Mouse (Mus musculus) liver, adult 2 months (tissue): Measurements from ENCODE around the gene Mrps6. TPM values are rescaled to one million over a fixed set of nuclear protein-coding genes. Genes with fewer than 3 reads are reported as not detected.

Experiments used
- DNase-seq: peaks from one replicate; pipeline ENCODE4 v3.0.0-alpha.2; 2011; ENCODE audit warnings: low read depth, low spot score; ENCODE audit errors: extremely low read depth
- H3K27ac ChIP-seq: fragments of 200-500 bp; replicated peaks from 2 replicates; pipeline ENCODE4 v1.5.1; 2012; ENCODE audit warnings: low read depth, mild to moderate bottlenecking, control low read depth, inconsistent platforms, low read length; ENCODE audit not compliant: insufficient read depth
- H3K27me3 ChIP-seq: fragments of 200-500 bp; 2 replicates; pipeline ENCODE4 v1.6.1; 2012; ENCODE audit warnings: mild to moderate bottlenecking, moderate library complexity, low read length, inconsistent platforms; ENCODE audit not compliant: control insufficient read depth, insufficient read depth
- H3K36me3 ChIP-seq: fragments of 200-500 bp; 2 replicates; pipeline ENCODE4 v1.6.1; 2012; ENCODE audit warnings: low read length, inconsistent platforms; ENCODE audit not compliant: control insufficient read depth, insufficient read depth
- H3K4me1 ChIP-seq: fragments of 200-500 bp; 2 replicates; pipeline ENCODE4 v1.6.1; 2011; ENCODE audit warnings: low read length; ENCODE audit not compliant: control insufficient read depth, insufficient read depth
- H3K4me3 ChIP-seq: fragments of 200-500 bp; 2 replicates; pipeline ENCODE4 v1.5.1; 2011; ENCODE audit warnings: low read depth, mild to moderate bottlenecking, control low read depth, low read length, moderate library complexity; ENCODE audit not compliant: insufficient read depth
- H3K79me2 ChIP-seq: fragments of 200-500 bp; 2 replicates; pipeline ENCODE4 v1.6.1; 2012; ENCODE audit warnings: inconsistent platforms, mild to moderate bottlenecking, low read length, moderate library complexity; ENCODE audit not compliant: control insufficient read depth, insufficient read depth
- H3K9ac ChIP-seq: fragments of 200-500 bp; 2 replicates; pipeline ENCODE4 v1.6.1; 2012; ENCODE audit warnings: low read depth, mild to moderate bottlenecking, control low read depth, inconsistent platforms, low read length
- CTCF ChIP-seq: fragments of 200-500 bp; IDR thresholded peaks from 2 replicates; pipeline ENCODE4 v1.5.1; 2011; ENCODE audit warnings: low read depth, low read length, control low read depth
- POLR2A ChIP-seq: fragments of 200-500 bp; IDR thresholded peaks from 2 replicates; pipeline ENCODE4 v1.6.1; 2011; ENCODE audit warnings: low read length, control low read depth; ENCODE audit not compliant: insufficient read depth; ENCODE audit errors: extremely low read depth
- WGBS: fragments of 180-500 bp; shearing (Covaris S2); methylation state at CpG from one replicate; pipeline ENCODE4 v1.1.7; 2018; 5-methylcytosine and 5-hydroxymethylcytosine counted together
- polyA plus RNA-seq: library from polyadenylated mRNA; depleted of rRNA; stranded (reverse); fragments of >200 nt; gene quantifications from 2 replicates; pipeline ENCODE4 v1.2.3, GENCODE M21; 2012
- total RNA-seq: library from RNA; depleted of rRNA; stranded (reverse); fragments of >200 nt; gene quantifications from 2 replicates; pipeline ENCODE4 v1.2.3, GENCODE M21; 2014

Mrps6 gene
- total and polyA plus RNA-seq, 2 experiments = 6.1 to 11.7 TPM

- H3K36me3 ChIP-seq = no peaks in the 10 kb centered on the region
- H3K4me1 ChIP-seq = no peaks in the 10 kb centered on the region
- no peak overlapping the region for H3K9ac ChIP-seq
- 70% methylated on average over 20 of the region's 20 CpGs for WGBS
- TF ChIP-seq CTCF = no peak
- H3K4me3 ChIP-seq = no peak overlapping the region
- H3K27ac ChIP-seq = no peak overlapping the region
- no peak for DNase-seq
- no peaks in the 10 kb centered on the region for H3K27me3 ChIP-seq
- no peaks in the 10 kb centered on the region for H3K79me2 ChIP-seq
Measured at GRCm38 (mm10) chr16:92022494-92023283, 35.4 kb upstream of the Mrps6 start.

GRCm38 (mm10) chr16:92033286-92033685 is 24.8 kb upstream of the Mrps6 start:
- no peaks in the 10 kb centered on the region for H3K36me3 ChIP-seq
- no peak overlapping the region for H3K4me3 ChIP-seq
- WGBS = 80% methylated on average over 3 of the region's 3 CpGs
- TF ChIP-seq POLR2A (no peak), CTCF (no peak)
- DNase-seq = no peak
- no peaks in the 10 kb centered on the region for H3K79me2 ChIP-seq
- H3K27me3 ChIP-seq = no peaks in the 10 kb centered on the region
- no peaks in the 10 kb centered on the region for H3K4me1 ChIP-seq
- no peak overlapping the region for H3K9ac ChIP-seq
- H3K27ac ChIP-seq = no peak overlapping the region

GRCm38 (mm10) chr16:92034676-92035075 is 23.4 kb upstream of the Mrps6 start:
- DNase-seq = no peak
- Histone ChIP-seq H3K36me3 (no peaks in the 10 kb centered on the region), H3K4me1 (no peaks in the 10 kb centered on the region), H3K27me3 (no peaks in the 10 kb centered on the region), H3K27ac (no peak overlapping the region), H3K79me2 (no peaks in the 10 kb centered on the region), H3K4me3 (no peak overlapping the region), H3K9ac (no peak overlapping the region)
- TF ChIP-seq POLR2A (no peak), CTCF (no peak)
- WGBS = 79% methylated on average over 5 of the region's 5 CpGs

GRCm38 (mm10) chr16:92036701-92037100 is 21.4 kb upstream of the Mrps6 start:
- no peaks in the 10 kb centered on the region for H3K36me3 ChIP-seq
- no peaks in the 10 kb centered on the region for H3K79me2 ChIP-seq
- no peak overlapping the region for H3K9ac ChIP-seq
- no peak overlapping the region for H3K4me3 ChIP-seq
- 71% methylated on average over 8 of the region's 8 CpGs for WGBS
- no peak for DNase-seq
- no peaks in the 10 kb centered on the region for H3K27me3 ChIP-seq
- TF ChIP-seq CTCF (no peak), POLR2A (no peak)
- H3K4me1 ChIP-seq = no peaks in the 10 kb centered on the region
- no peak overlapping the region for H3K27ac ChIP-seq

GRCm38 (mm10) chr16:92037891-92038607 is 20.0 kb upstream of the Mrps6 start:
- no peaks in the 10 kb centered on the region for H3K79me2 ChIP-seq
- H3K27me3 ChIP-seq = no peaks in the 10 kb centered on the region
- no peak for TF ChIP-seq CTCF
- no peak overlapping the region for H3K9ac ChIP-seq
- H3K36me3 ChIP-seq = no peaks in the 10 kb centered on the region
- H3K4me3 ChIP-seq = no peak overlapping the region
- no peak for DNase-seq
- H3K27ac ChIP-seq = no peak overlapping the region
- no peaks in the 10 kb centered on the region for H3K4me1 ChIP-seq
- 71% methylated on average over 21 of the region's 21 CpGs for WGBS

GRCm38 (mm10) chr16:92039421-92039820 is 18.6 kb upstream of the Mrps6 start:
- no peaks in the 10 kb centered on the region for H3K4me1 ChIP-seq
- no peak overlapping the region for H3K4me3 ChIP-seq
- H3K79me2 ChIP-seq = no peaks in the 10 kb centered on the region
- DNase-seq = no peak
- H3K9ac ChIP-seq = no peak overlapping the region
- WGBS = 75% methylated on average over 7 of the region's 7 CpGs
- H3K36me3 ChIP-seq = no peaks in the 10 kb centered on the region
- TF ChIP-seq POLR2A (no peak), CTCF (no peak)
- no peak overlapping the region for H3K27ac ChIP-seq
- no peaks in the 10 kb centered on the region for H3K27me3 ChIP-seq
